Mouse (Mus musculus): Measurements from ENCODE around the gene Slco4a1.

Gene Slco4a1

DNA sequence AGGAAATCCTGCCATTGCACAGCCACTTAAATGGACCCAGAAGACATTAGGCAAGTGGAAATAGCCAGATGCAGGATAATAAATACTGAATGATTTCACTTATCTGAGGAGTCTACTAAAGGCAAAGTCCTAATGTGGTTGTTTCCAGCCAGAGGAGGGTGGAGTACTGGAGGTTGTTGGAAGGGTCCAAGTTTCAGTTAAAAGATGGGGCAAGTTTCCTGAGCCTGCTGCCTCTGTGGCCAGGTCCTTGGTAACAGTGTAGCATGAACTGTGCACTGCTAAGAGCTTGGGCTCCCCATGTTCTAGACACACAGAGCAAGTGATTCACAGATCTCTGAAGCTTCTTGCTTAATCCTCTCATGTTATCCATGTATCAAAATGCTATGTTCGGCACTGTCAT, 10.1 kb upstream of the Slco4a1 start:
- no peak for DNase-seq (ENCODE audit: low spot score)

DNA sequence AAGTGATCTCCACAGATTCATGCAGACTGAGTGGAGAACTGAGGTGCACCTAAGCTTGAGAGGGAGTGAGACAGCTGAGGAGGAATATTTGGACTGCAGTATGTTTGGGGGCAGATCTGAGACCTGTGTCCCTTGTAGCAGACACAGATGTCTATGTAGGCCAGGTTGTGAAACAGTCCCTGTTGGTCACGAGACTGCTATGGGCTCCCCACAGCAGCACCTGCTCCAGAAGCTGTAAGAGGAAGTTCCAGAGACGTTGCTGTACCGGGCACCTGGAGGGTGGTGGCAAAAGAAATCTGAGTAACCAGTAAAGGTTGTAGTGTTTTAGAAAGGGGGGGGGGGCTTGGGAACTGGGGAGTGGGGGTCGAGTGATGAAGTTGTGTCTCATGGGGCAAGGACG, 7.0 kb upstream of the Slco4a1 start:
- no peak for DNase-seq (ENCODE audit: low spot score)

DNA sequence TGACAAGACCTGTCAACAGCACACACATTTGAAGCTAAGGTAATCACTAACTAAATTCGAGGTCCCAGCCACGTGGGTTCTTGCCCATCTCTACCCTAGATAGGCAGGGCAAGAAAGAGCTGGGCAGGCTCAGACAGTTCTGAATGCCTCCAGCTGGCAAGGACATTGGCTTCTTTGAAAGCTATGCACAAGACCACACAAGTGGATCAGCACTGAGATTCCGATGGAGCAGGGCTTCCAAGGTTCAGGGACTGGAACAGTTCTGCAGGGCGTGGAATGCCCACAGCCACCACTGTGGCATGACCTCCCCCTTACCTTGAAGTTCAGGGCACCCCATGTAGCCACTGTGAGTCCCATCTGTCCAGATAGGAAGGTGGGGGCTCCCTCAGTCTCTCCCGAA, 5.5 kb upstream of the Slco4a1 start:
- no peak for DNase-seq (ENCODE audit: low spot score)

DNA sequence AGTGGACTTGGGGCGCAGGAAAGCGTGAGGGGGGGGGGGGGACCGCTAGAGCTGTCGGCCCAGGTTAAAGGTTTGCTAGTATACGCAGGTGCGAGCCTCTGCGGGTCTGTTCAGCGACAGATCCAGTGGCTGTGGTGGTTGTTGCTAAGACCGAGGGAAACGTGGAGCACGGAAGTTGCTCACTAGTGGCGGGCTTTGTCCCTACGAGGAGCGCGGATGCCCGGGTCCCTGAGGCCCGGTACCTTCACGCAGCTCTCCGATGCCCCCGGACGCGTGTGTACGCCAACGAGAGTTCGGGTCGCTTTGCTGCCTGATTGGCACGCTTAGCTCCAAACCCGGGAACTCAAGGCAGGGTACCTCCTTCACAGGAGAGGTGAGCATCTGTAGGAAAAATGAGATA, 660 bp downstream of the Slco4a1 start:
- no peak for DNase-seq (ENCODE audit: low spot score)

DNA sequence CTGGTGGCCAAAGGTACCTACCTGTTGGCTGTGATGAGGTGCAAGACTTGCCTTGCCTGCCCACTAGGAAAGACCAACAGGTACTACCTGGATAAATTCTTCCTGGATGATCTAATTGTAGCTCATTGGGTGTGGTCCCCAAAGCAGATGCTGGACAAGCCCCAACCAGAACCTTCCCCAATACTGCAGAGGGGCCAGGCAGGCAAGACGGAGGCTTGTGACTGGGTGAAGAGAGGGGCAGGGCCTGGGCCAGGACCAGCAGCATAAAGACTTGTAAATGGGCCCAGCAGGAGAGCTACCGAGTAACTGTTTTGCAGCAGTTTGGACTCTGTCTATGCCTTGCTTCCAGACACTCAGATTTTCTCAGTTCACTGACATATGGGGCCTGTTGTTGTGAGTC, 1.6 kb downstream of the Slco4a1 start:
- peak; percentile 41 for DNase-seq (ENCODE audit: low spot score)

DNA sequence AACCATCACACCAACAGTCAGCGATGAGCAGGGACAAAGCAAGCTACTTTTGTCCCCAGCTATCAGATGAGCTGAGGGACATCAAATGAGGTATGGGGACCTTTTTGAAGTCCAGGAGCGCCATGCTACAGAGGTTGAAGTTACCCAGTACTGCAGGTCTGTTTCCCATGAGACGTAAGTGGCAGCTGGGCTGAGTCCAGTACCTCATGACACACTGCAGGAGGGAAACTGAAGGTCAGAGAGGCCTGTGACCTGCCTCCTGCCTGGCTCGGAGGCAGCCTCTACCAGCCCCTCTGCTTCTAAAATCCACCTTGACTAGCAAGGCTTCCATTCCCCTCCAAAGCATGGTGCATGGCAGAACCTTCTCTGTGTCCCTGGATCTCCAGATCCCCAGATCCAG, 3.4 kb downstream of the Slco4a1 start:
- no peak for DNase-seq (ENCODE audit: low spot score)

DNA sequence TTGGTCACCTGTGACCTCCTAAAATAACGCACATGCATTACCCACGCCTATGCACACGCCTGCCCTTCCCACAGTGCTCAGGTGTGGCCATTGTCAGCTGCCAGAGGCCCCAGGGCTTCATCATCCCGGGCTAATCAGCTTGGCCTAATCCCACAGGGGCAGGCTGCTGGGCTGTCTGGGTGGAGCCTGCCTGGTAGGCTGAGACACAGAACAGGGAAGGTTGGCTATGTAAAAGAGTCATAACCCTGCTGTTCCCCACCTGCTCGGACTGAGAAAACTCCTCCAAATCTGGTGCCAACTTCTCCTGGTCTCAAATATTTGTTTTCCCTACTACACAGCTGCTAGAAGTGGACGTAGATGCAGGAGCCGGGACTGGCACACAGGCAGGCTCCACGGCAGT, 4.8 kb downstream of the Slco4a1 start:
- no peak for DNase-seq (ENCODE audit: low spot score)

DNA sequence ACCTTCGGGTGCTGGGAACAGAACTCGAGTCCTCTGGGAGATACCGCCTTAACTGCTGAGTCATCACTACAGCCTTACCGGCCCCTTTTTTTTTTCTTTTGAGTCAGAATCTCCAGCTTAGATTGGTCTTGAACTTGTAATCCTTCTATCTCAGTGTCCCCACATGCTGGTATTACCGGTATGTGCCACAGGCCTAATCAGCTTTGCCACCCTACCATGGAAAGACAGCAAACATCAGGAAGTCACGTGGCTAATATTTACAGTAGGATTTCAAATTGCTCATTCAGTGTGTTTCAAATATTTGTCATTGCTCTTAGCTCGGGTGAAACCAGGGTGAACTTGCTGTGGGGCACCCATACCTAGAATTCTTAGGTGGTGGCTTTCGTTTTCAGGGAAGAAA, 6.5 kb downstream of the Slco4a1 start:
- no peak for DNase-seq (ENCODE audit: low spot score)

DNA sequence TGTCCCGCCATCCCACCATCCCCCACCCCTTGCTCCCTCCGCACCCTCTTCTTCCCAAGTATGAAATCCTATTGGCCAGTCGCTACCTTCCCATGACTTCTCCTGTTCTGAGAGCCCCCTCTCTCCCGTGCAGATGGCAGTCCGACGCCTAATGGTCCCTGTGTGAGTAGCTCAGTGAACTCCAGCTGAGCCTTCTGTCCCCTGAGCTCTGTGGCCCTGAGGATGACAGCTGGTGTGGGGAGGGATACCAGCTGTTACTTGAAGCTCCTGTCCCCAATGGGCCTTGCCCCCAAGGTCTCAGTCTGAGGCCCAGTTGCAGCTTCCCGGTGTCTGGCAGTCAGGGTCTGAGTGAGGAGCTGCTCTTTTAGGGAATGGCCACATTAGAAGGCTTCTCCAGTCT, 10.5 kb downstream of the Slco4a1 start:
- no peak for DNase-seq (ENCODE audit: low spot score)

DNA sequence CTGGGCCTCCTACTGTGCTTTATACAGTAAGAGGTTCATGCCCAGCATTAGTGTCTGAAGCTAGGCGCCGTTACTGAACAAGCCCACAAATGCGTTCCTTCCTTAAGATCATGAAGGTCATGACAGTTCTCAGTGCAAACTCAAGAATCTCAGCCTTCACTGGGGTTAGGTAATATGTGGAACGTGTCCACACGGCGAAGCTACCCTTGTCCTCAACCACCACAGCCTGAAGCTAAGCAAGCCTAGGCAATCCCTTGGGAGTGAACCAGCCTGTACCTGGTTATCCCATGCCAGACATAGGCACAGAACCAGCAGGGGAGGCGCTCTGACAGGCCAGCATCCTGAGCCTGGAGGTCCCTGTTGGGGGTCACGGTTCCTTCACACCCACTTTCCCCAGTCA, 12.8 kb downstream of the Slco4a1 start:
- DNase-seq (ENCODE audit: low spot score), result no peak

DNA sequence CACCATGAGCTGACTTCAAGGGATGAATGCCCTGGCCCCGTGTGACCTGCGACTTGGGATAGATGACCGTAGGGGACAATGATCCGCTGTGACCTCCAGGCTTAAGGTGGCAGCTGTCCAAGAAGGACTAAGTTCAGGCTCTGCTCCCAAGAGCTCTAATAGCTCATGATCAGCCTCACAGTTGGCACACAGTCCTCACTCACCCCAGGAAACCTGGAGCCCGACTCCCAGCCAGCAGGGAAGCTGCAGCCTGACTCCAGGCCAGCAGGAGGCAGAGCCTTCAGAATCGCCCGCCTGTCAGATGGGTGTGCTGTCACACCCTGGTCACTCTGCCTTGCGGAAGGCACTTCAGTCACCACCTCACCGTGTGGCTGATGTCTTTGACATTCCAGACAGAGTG, 13.7 kb downstream of the Slco4a1 start:
- no peak for DNase-seq (ENCODE audit: low spot score)

DNA sequence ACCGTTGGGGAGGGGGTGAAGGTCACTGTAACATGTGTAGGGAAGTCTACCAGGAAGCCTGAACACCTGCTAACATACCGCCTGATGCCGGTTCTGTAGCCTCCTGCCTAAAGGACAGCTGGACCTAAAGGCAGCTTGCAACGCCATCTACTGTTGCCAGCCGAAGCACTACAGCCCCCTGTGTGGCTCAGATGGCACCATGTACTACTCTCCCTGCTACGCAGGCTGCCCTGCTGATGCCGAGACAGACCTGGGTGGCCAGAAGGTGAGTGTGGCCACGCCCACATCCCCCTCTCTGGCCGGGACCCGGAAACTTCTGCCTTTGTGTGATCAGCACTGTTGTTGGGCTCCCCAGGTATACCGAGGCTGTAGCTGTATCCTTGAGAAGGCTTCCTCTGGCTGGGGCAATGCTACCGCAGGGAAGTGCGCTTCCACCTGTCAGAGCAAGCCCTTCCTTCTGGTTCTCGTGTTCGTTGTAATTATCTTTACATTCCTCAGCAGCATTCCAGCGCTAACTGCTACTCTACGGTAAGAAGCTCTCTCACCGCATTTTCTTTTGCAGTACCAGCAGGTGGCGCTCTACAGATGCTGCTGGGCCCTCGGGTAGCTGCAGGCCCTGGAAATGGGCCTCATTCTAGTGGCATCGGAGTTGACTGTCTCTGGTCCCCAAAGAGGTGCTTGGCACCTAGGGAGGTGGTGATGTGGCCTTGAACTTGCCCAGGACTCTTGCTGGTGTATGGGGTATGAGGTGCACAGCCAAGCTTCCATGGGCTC, 16.4 kb downstream of the Slco4a1 start:
- peak; percentile 26 for DNase-seq (ENCODE audit: low spot score)

DNA sequence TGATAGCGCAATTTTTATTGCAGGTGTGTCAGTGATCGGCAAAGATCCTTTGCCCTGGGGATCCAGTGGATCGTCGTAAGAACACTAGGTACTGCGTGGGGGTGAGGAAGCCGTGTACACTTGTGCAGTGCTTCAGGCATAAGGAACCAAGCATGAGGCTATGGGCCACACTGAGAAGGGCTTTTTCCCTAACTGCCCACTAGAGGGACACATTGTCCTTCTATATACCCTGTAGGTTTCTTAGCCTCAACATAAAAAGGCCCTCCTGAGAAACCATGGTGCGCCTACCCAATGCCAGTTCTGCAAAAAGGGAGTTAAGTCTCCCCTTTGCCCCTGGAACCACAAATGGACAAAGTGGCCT, 17.0 kb downstream of the Slco4a1 start:
- DNase-seq (ENCODE audit: low spot score), result peak; percentile 40

DNA sequence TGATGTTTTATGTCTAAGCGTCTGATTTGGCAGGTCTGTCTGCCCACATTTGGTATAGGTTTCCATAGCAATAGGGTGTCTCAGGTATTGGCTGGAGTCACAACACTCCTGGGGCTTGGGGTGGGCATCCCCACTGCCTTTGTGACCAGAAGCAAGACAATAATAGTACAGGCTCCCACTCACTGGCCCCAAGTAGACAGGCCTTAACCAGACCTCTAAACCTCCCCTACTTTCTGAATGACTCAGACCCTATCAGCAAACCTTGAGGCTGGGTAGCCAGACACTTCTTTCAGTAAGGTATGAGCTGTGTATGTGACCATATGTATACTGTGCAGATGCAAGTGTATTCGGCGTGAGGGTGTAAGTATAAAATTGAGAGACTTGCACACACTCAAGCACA, 18.8 kb downstream of the Slco4a1 start:
- no peak for DNase-seq (ENCODE audit: low spot score)

DNA sequence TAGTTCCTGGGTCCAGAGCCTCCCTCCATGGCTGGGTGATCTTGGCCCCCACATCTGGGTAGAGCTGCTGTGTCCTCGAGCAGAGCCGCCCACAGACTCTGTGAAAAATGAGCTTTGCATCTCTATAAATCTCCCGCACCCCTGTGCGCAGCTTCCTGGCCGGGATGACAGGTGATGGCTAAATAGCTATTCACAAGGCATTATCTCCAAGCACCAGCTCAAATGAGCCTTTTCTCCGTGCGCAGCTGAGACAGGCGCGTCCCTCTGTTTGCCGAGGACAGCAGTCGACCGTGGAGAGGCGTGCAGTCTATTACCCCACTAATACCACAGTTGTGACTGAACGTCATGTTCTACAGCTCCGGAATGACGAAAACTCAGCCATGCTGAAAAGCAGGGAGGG, 26.2 kb downstream of the Slco4a1 start:
- no peak for DNase-seq (ENCODE audit: low spot score)

DNA sequence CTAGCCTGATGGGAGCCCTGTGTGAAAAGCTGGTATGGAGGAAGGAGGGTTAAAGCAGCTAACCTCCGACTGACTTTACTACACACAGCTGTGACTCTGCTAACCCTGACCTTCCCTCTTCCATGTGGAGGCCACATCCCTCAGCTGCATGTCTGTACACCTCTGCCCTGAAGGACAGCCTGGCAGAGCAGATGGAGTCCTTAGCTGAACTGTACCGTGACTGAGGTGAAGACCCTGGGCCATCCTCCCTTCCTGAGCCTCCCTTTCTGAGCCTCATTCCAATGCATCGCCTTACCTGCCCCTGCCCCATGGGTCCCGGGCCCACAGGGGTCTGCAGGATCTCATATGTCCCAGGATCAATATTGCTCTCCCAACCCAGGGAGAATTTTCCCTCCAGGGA, 28.8 kb downstream of the Slco4a1 start:
- DNase-seq (ENCODE audit: low spot score), result no peak

DNA sequence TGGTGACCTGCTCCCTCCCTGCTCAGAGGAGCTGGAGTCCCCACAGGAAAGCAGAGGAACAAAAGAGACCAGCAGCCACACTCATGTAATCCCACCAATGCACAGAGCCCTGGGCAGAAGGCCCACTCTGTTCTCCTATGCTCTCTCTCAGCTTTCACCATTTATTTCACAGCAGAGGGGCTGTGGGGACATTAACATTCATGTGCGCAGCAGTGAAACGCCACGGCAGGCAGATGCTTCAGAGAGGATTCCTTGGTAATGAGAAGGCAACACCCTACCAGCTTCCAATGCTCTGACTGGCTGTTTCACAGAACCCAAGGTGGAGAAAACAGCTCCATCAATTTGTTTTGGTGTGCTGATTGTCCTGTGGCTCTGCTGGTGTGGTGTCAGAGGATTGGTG, 29.3 kb downstream of the Slco4a1 start:
- DNase-seq (ENCODE audit: low spot score), result no peak

DNA sequence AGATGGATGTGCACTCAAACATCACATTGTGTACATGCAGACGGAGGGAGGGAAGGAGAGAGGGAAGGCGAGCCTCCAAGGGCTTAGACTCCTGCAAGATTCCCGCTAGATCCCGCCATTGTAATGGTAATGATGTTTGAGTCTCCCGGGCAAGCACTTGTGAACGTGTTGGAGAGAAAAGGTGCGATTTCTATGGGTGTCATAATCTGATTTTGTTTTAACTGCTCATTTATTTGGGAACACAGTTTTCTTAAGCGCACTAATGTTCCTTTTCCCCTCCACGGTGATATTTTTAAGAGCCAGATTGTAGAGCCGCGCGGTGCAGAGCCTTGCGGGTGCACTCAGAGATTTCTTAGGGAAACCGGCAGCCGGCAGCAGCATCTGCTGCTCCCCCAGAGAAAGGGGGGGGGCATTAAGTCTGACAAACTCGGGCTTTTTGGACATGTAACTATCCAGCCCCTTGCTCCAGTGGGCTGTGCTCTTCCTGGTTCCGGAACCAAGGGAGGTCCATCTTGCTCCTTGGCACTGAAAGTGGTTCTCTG, 32.2 kb downstream of the Slco4a1 start:
- DNase-seq (ENCODE audit: low spot score), result no peak

DNA sequence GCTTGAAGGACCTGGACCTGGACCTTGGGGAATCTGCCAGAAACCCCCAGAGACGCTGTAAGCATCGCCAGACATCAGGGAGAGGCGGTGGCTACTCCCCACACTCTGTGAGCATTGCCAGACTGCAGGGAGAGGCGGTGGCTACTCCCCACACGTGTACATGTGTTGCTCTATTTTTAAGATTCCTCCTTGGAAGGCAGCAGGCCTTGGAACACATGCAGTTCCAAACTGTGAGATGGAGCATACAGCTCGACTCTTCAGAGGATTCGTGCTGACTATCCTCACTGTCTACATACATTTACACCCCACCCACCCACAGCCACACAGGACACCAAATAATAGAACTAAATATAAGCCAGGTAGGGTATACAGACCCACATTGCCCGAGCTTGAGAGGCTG, 39.9 kb downstream of the Slco4a1 start:
- DNase-seq (ENCODE audit: low spot score), result no peak

DNA sequence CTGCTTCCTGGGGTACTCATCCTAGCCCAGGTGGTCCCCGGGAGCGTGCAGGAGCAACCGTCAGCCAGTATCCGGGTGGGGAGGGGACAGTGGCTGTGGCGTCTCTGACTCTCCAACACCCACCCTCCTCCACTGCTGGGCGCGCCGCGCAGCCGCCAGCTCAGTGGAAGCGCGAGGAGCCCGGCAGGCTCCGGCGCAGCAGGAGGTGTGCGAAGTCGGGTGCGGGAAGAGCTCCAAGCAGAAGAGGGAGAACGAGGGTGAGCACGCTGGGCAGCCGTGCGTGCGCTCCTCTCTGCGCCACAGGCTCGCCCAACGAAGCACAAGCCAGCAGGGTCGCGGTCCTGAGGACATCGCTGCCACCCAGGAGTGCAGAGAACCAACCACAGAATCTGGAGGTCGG, 43.7 kb downstream of the Slco4a1 start, which contains the start of gene Ntsr1:
Gene Ntsr1 (plus strand): TSS at position 236 of the 400 bp plus-strand sequence.
- no peak for DNase-seq (ENCODE audit: low spot score)

DNA sequence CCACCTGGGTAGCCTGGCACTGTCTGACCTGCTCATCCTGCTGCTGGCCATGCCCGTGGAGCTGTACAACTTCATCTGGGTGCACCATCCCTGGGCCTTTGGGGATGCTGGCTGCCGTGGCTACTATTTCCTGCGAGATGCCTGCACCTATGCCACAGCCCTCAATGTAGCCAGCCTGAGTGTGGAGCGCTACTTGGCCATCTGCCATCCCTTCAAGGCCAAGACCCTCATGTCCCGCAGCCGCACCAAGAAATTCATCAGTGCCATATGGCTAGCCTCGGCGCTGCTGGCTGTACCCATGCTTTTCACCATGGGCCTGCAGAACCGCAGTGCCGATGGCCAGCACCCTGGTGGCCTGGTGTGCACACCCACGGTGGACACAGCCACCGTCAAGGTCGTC, 44.7 kb downstream of the Slco4a1 start:
- no peak for DNase-seq (ENCODE audit: low spot score)

DNA sequence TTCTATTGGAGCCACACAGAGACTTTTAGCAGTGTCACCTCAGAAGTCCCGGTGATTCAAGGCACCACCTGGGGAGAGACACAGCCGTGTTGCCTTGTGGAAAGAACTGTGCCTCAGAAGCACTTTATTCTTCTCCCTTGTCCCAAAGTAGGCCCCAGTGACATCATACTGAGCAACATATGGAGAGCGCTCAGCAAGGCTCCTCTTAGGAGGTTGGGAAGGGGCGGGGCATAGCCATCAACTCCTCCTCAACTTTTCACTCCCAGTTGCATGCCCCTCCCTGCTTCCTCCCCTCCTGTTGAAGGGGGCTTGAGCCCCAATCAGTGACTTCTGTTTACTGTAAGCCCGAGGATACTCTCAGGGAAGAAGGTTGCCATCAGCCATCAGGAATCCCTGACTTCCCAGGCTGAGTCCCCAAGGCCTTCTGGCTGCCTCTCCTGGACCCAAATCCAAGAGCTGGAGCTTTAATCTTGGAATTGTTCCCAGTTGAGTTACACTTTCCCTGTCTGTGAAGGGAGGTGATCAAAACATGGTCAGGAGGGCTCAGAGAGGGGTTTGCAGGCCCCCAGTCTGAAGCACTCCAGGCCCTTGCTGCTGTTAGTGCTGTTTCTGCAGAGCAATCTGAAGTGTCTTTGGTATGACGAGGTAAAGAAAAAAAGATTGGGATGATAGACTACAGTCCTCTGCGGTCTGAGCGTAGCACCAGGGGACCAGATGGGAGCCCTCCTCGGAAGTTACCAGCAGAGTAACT, 45.3 kb downstream of the Slco4a1 start:
- DNase-seq (ENCODE audit: low spot score), result no peak

DNA sequence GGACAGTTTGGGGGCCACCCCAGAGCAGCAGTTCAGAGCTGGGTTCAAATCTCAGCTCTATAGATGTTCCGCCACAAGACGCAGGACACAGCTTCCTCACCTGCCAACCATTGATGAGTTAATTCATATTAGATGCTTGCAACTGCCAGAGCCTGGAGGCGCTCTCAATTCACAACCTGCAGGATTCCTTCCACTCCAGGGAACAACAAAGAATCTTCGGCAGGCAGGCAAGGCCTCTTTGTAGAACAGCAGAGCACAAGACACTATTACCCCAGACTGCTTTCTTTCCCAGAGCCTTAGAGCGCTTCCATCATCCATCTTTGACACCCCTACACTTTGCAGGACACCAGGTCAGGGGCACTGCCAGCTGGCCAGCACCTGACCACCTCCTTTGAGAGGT, 50.2 kb downstream of the Slco4a1 start:
- no peak for DNase-seq (ENCODE audit: low spot score)

All from urinary bladder, postnatal 14 days (tissue).